Mouse (Mus musculus): ENCODE measurements around the gene Rfx7.
"Not testable (repeated sequence)": the region's sequence is repeated elsewhere in the genome, so short reads cannot be mapped to it uniquely, and the experiment has no call there.

Rfx7 gene

DNA sequence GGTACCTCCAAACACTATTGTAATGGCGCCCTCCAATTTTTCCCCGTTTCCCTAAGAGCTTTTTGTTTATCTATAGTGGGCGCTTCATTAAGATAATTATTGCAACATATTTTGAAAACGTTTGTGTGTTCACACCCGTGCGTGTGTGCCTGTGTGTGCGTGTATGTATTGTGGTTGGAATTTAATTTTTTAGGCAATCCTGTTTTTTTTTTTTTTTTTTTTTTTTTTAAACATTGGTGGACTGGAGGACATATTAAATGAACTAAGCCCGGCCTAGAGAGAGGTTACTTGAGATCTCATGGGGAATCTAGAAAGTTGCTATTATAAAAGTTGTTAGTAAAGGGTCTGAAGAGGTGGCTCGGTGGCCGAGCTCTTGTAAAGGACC is 131.5 kb downstream of the Rfx7 start:
- DNase-seq (ENCODE audit: low spot score): no peak

DNA sequence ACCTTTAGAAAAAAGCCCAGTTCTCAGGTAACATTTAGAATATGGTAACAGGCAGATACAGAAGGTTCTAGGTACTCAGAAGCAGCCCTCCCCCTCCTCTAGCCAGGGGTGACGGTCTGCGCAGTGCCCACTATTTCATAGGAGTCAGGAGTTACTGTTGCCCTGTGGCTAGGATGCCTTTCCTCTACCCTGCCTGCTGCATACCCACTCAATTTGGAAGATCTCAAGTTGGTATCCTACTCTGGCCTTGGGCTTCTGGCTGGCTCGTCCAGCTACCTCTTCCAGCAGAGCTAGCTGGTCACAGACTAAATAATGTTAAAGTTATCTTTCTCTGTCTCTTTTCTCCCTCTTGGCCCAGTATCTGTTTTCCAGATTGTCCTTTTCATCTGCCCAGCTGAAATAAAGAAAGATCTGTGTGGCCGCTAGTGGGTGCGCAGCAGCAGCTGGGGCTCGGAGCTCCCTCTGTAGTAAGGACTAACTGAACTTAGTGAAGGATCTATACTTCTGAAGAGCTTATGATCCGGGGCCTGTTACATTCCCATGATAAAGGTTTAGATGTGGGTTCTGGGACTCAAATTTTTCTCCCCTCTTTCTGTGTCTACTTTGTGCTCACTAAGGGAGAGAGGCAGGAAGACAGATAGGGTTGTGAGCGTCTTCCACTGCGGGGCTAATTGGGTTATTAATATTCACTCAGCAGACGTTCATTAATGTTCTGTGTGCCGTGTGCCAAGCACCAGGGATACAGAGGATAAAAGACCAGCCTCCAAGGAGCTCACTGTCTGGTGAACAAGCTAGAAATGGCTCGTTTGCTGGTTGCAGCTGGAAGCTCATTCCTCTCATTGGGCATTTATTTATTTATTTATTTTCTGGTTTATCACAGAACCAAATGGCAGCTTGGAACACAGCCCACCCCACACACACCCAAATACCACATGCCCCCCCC is 132.6 kb downstream of the Rfx7 start:
- DNase-seq (ENCODE audit: low spot score): no peak

DNA sequence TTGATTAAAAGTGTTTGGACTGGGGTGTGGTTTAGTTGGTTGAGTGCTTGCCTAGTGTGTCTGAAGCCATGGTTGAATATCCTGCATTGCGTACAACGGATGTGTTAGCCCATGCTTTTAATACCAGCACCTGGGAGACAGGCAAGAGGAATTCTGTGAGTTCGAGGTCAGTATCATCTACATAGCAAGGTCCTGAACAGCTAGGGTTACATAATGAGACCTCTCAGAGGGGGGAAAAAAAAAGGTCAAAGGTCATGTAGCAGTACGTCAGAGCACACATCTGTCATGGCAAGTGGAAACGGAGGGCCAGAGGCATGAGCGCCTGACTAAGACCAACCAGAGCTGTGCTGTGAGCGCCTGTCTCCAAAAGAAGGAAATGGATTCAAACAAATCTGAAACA is 133.5 kb downstream of the Rfx7 start:
- DNase-seq (ENCODE audit: low spot score): peak; percentile 70

DNA sequence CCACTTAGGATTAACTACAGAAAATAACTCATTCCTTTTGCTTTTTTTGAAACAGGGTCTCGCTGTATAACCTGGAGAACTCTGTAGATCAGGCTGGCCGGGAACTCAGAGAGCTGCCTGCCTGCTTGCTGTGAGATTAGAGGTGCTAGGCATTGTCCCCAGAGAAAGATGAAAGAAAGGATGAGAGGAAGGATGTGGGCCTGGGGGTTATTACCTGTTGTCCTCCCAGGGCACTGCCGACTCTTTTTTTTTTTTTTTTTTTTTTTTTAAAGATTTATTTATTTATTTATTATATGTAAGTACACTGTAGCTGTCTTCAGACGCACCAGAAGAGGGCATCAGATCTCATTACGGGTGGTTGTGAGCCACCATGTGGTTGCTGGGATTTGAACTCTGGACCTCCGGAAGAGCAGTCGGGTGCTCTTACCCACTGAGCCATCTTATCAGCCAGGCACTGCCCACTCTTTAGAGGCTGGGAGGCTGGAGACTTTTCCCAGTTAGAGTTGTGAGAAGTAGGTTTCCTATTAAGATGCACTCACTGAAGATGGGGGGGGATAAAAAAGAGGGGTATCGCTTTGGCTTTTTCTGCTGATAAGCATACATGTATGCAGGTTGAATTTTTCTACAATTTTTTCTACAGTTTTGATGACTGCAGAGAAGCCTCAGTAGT is 134.4 kb downstream of the Rfx7 start:
- not testable (repeated sequence) for DNase-seq (ENCODE audit: low spot score)

DNA sequence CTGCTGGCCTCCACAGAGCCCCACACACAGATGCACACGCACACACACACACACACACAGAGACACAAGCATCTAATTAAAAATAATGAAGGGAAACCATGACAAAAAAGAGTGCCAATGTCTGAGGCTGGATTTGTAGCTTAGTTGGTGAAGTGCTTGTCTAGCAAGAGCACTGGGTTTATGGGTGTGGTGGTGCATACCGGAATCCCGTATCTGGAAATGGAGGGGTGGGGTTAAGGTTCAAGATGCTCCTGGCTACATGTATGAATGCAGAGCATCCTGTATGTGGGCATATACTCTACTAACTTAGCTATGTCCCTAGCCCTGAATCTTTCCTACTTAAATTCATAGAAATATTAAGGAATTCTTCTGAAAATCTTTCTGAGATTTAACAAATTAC is 135.1 kb downstream of the Rfx7 start:
- DNase-seq (ENCODE audit: low spot score): no peak

DNA sequence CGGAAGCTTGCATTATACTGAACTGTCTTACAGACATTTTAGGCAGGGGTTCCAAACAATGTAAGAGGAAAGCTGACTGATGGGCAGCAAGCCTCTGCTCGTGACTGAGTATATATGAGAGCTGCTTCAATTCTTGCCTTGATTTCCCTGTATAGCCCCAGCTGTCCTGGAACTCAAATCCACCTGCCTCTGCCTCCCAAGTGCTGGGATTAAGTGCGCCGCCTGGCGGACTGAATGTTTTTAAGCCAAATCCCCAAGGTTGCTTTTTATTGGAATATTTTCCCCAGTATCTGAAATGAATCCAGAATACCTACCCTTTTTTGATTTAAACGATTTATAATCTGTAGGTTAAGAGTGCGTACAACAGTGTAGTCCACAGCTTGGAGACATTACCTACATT is 137.3 kb downstream of the Rfx7 start:
- no peak for DNase-seq (ENCODE audit: low spot score)

DNA sequence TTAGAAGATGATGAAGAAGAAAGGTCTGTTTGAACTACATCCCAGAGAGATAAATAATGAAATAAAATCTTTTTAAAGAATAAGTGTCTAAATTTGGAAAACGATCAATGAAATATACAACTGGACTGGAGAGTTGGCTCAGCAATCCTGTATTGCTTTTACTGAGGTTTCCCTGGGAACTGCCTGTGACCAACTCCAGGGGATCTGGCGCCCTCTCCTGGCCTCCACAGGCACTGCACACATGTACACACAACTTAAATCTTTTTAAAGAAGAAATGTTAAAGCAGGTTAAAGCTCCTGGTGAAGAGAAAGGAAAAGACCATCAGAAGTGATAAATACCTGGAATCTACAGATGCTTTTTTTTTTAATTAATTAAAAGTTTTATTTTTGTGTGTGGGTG is 140.3 kb downstream of the Rfx7 start:
- DNase-seq (ENCODE audit: low spot score): no peak

Data from yolk sac, embryonic 10.5 days (tissue).